Mouse (Mus musculus) heart, adult 2 months (tissue): ENCODE measurements around the gene U2af2.
"Not testable (repeated sequence)": the region's sequence is repeated elsewhere in the genome, so short reads cannot be mapped to it uniquely, and the experiment has no call there.

ENCODE experiments used
- CTCF ChIP-seq: fragments of 200-600 bp; IDR thresholded peaks from 2 replicates; pipeline ENCODE4 v1.8.1; 2022; ENCODE audit warnings: antibody characterized with exemption, mild to moderate bottlenecking, moderate library complexity
- EP300 ChIP-seq: fragments of 200-500 bp; IDR thresholded peaks from 2 replicates; pipeline ENCODE4 v1.6.1; 2011; ENCODE audit warnings: low read depth, low read length, control low read depth; ENCODE audit not compliant: insufficient read depth
- POLR2A ChIP-seq: fragments of 200-500 bp; IDR thresholded peaks from 2 replicates; pipeline ENCODE4 v1.6.1; 2011; ENCODE audit warnings: mild to moderate bottlenecking, low read depth, low read length, control low read depth; ENCODE audit not compliant: insufficient read depth

- not testable (repeated sequence) for TF ChIP-seq CTCF, POLR2A, EP300
Observed at GRCm38 (mm10) chr7:5019576-5019975, 42.4 kb upstream of the U2af2 start.
